Mouse (Mus musculus): Measurements from ENCODE around the gene Tsc2. TPM values are rescaled to one million over a fixed set of nuclear protein-coding genes. Genes with fewer than 3 reads are reported as not detected.

Gene Tsc2
- total and polyA plus RNA-seq, 3 experiments, result 9.1 to 69.8 (median 35.2) TPM

- TF ChIP-seq POLR2AphosphoS2 (IDR thresholded peaks at IDR 0.05; ENCODE audit: low read depth, low read length), result no peak
- no peak for TF ChIP-seq TBP (conservative IDR thresholded peaks at IDR 0.05; ENCODE audit: low read depth, low read length)
- TF ChIP-seq ZKSCAN1 (IDR thresholded peaks at IDR 0.05; ENCODE audit: borderline replicate concordance, low read depth, low read length), result no peak
- TF ChIP-seq MAFK (IDR thresholded peaks at IDR 0.05; ENCODE audit: insufficient replicate concordance, low read length), result no peak
- no peak for TF ChIP-seq EP300 (IDR thresholded peaks at IDR 0.05; ENCODE audit: low read length)
- TF ChIP-seq BHLHE40 (IDR thresholded peaks at IDR 0.05; ENCODE audit: low read depth, low read length), result no peak
- TF ChIP-seq UBTF (IDR thresholded peaks at IDR 0.05; ENCODE audit: low read depth, low read length), result no peak
- TF ChIP-seq SIN3A (IDR thresholded peaks at IDR 0.05; ENCODE audit: low read length), result no peak
- no peak for TF ChIP-seq ETS1 (conservative IDR thresholded peaks at IDR 0.05; ENCODE audit: low read depth, low read length)
- TF ChIP-seq MEF2A (IDR thresholded peaks at IDR 0.05; ENCODE audit: borderline replicate concordance, low read depth, low read length), result no peak
- no peak for TF ChIP-seq JUN (IDR thresholded peaks at IDR 0.05; ENCODE audit: insufficient read depth, low read depth, low read length)
- TF ChIP-seq NELFE (IDR thresholded peaks at IDR 0.05; ENCODE audit: low read depth, low read length), result no peak
- no peak for TF ChIP-seq CHD1 (IDR thresholded peaks at IDR 0.05; ENCODE audit: low read depth, low read length)
- Histone ChIP-seq H3K36me3 (replicated peaks in 1 of 2; ENCODE audit: control insufficient read depth in 1 of 2, insufficient read depth in 1 of 2, low read length in 1 of 2) (peaks cover 9 to 26% of the 10 kb centered on the region in 2 experiments), H3K4me2 (ENCODE audit: insufficient read depth, low read depth, poor library complexity, severe bottlenecking) (peak overlapping the region; percentile 98), H3K27ac (ENCODE audit: insufficient read depth, low read depth) (0 out of 2 replicates have a peak overlapping the region, but pooled peaks have one; percentile 1), H3K79me2 (replicated peaks; ENCODE audit: control insufficient read depth, extremely low read depth, insufficient read depth, poor library complexity, severe bottlenecking) (peaks cover 56% of the 10 kb centered on the region), H3K27me3 (replicated peaks) (no peaks in the 10 kb centered on the region), H3K9me3 (replicated peaks; ENCODE audit: low read length) (no peaks in the 10 kb centered on the region), H3K9ac (ENCODE audit: insufficient read depth, low read depth) (peak overlapping the region; percentile 97; the same call in 1 of the 2 replicates), H3K4me3 (replicated peaks in 1 of 3; ENCODE audit: low read depth in 2 of 3, low read length in 2 of 3, poor library complexity in 1 of 3) (peak overlapping the region in 2 of 3 experiments; percentile 88 to 99), H3K4me1 (ENCODE audit: control insufficient read depth in 1 of 2, insufficient read depth in 2 of 2) (peaks cover 5 to 74% of the 10 kb centered on the region in 2 experiments; a peak in 2 of 4 replicates)
- dilution Hi-C loops (cut with MboI; ENCODE audit: extremely low pct_ligation_motif_present, extremely low pct_unique_long_range_greater_than_20kb, low sequenced_read_pairs) (no loop called here), in situ Hi-C loops (cut with MboI; ENCODE audit: low pct_ligation_motif_present, low pct_unique_long_range_greater_than_20kb, low sequenced_read_pairs) (loop anchor here (5.0 kb wide), 1 partner anchor 139 kb away; the partner anchor contains the start of gene Rab26)
- DNase-seq (ENCODE audit: extremely low read depth), result no peak
Observed at GRCm38 (mm10) chr17:24671346-24671745, 38.9 kb upstream of the Tsc2 start.

GRCm38 (mm10) chr17:24670246-24670844 lies 37.9 kb upstream of the Tsc2 start:
- TF ChIP-seq USF2 (conservative IDR thresholded peaks at IDR 0.05; ENCODE audit: low read depth, low read length) (no peak), TCF12 (IDR thresholded peaks at IDR 0.05; ENCODE audit: low read depth, low read length) (no peak), BHLHE40 (IDR thresholded peaks at IDR 0.05; ENCODE audit: low read depth, low read length) (no peak), KAT2A (IDR thresholded peaks at IDR 0.05; ENCODE audit: insufficient replicate concordance, low read length) (no peak), JUND (conservative IDR thresholded peaks at IDR 0.05; ENCODE audit: low read depth, low read length) (no peak), SIN3A (IDR thresholded peaks at IDR 0.05; ENCODE audit: low read length) (no peak), UBTF (IDR thresholded peaks at IDR 0.05; ENCODE audit: low read depth, low read length) (no peak), ETS1 (conservative IDR thresholded peaks at IDR 0.05; ENCODE audit: low read depth, low read length) (no peak), MEF2A (IDR thresholded peaks at IDR 0.05; ENCODE audit: borderline replicate concordance, low read depth, low read length) (no peak), RCOR1 (conservative IDR thresholded peaks at IDR 0.05; ENCODE audit: low read depth, low read length) (no peak), RAD21 (IDR thresholded peaks at IDR 0.05; ENCODE audit: low read depth, low read length) (no peak)
- in situ Hi-C loops (cut with MboI; ENCODE audit: low pct_ligation_motif_present, low pct_unique_long_range_greater_than_20kb, low sequenced_read_pairs), result loop anchor here (5.0 kb wide), 1 partner anchor 138 kb away; the partner anchor contains the start of gene Rab26
- no peak for DNase-seq (ENCODE audit: extremely low read depth)
- Histone ChIP-seq H3K27me3 (replicated peaks) (no peaks in the 10 kb centered on the region), H3K36me3 (replicated peaks in 1 of 2; ENCODE audit: control insufficient read depth in 1 of 2, insufficient read depth in 1 of 2, low read length in 1 of 2) (peaks cover 9 to 17% of the 10 kb centered on the region in 2 experiments), H3K9ac (ENCODE audit: insufficient read depth, low read depth) (peak overlapping the region; percentile 97), H3K4me2 (ENCODE audit: insufficient read depth, low read depth, poor library complexity, severe bottlenecking) (peak overlapping the region; percentile 98), H3K4me1 (ENCODE audit: control insufficient read depth in 1 of 2, insufficient read depth in 2 of 2) (peaks cover 5 to 65% of the 10 kb centered on the region in 2 experiments; a peak in 2 of 4 replicates), H3K27ac (ENCODE audit: insufficient read depth, low read depth) (no peak overlapping the region; the same call in 1 of the 2 replicates), H3K9me3 (replicated peaks; ENCODE audit: low read length) (no peaks in the 10 kb centered on the region), H3K79me2 (replicated peaks; ENCODE audit: control insufficient read depth, extremely low read depth, insufficient read depth, poor library complexity, severe bottlenecking) (peaks cover 50% of the 10 kb centered on the region), H3K4me3 (replicated peaks in 1 of 3; ENCODE audit: low read depth in 2 of 3, low read length in 2 of 3, poor library complexity in 1 of 3) (peak overlapping the region; percentile 88 to 99 (median 99))
- dilution Hi-C loops (cut with MboI; ENCODE audit: extremely low pct_ligation_motif_present, extremely low pct_unique_long_range_greater_than_20kb, low sequenced_read_pairs), result no loop called here
